Mouse (Mus musculus): Measurements from ENCODE around the gene Mc3r. TPM values are rescaled to one million over a fixed set of nuclear protein-coding genes. Genes with fewer than 3 reads are reported as not detected.

Gene Mc3r
- polyA plus RNA-seq, 1 experiment from 2014 or later, result not detected

DNA sequence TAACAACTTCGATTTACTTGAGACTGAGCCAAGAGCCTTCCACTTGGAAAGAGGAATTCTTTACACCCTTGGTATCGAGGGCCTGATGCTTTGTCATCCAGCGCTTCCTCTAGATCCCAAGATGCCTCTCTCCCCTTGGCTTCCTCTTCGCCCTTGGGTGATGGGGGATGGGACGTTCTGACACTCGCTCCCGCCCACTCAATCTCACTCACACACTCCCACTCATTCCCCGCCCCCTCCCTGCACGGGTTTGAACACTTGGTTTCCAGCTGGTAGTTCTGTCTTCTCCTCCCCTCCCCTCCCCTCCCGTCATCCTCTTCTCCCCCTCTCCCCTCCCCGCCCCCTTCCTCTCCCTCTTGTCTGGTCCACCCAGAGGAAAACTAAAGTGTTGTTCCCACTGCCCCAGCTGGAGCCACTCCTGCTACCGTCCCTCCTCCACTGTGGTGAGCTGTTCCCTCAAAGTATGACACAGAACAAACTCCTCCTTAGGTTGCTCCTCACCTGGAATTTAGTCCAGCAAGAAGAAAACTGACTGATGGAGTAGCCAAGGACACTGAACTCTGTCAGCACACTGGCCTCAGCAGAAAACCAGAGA is 9.3 kb downstream of the Mc3r start:
- Histone ChIP-seq H3K4me1 (no peaks in the 10 kb centered on the region; the same call in 1 of the 2 replicates), H3K4me2 (replicated peaks) (no peak overlapping the region), H3K4me3 (no peak overlapping the region), H3K27ac (no peak overlapping the region), H3K9ac (no peak overlapping the region), H3K9me3 (no peaks in the 10 kb centered on the region), H3K36me3 (no peaks in the 10 kb centered on the region), H3K27me3 (no peaks in the 10 kb centered on the region)
- ATAC-seq (ENCODE audit: insufficient number of reproducible peaks, insufficient read depth, low FRiP score, low TSS enrichment), result no peak
- WGBS, result 34% methylated on average over 12 of the region's 12 CpGs

DNA sequence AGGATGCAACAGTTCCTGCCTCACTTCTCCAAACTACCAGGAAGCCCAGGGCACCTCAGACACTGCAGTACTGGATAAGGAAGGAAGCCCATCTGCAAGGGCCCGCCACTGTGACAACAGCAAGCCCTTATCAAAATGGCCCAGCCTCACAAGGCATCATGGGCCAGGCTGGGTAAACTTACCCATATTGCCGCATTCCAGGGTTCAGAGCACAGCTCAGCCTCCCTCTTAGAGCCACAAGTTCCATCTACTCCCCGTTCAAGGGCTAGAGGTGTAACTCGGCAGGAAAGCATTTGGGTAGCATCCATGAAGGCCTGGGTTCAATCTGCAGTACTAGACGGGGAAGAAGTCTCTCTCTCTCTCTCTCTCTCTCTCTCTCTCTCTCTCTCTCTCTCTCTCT is 11.8 kb downstream of the Mc3r start:
- Histone ChIP-seq H3K27ac (no peak overlapping the region), H3K27me3 (no peaks in the 10 kb centered on the region), H3K9me3 (no peaks in the 10 kb centered on the region), H3K9ac (no peak overlapping the region), H3K36me3 (no peaks in the 10 kb centered on the region), H3K4me2 (replicated peaks) (no peak overlapping the region), H3K4me3 (no peak overlapping the region), H3K4me1 (no peaks in the 10 kb centered on the region; the same call in 1 of the 2 replicates)
- WGBS, result 79% methylated on average over 5 of the region's 5 CpGs
- no peak for ATAC-seq (ENCODE audit: insufficient number of reproducible peaks, insufficient read depth, low FRiP score, low TSS enrichment)

GRCm38 (mm10) chr2:172261441-172261840 is 13.1 kb downstream of the Mc3r start:
- Histone ChIP-seq H3K4me2 (replicated peaks) (no peak overlapping the region), H3K9me3 (no peaks in the 10 kb centered on the region), H3K4me1 (no peaks in the 10 kb centered on the region; the same call in 1 of the 2 replicates), H3K36me3 (no peaks in the 10 kb centered on the region), H3K4me3 (no peak overlapping the region), H3K27ac (no peak overlapping the region), H3K9ac (no peak overlapping the region), H3K27me3 (no peaks in the 10 kb centered on the region)
- no peak for ATAC-seq (ENCODE audit: insufficient number of reproducible peaks, insufficient read depth, low FRiP score, low TSS enrichment)
- 71% methylated on average over 4 of the region's 4 CpGs for WGBS

DNA sequence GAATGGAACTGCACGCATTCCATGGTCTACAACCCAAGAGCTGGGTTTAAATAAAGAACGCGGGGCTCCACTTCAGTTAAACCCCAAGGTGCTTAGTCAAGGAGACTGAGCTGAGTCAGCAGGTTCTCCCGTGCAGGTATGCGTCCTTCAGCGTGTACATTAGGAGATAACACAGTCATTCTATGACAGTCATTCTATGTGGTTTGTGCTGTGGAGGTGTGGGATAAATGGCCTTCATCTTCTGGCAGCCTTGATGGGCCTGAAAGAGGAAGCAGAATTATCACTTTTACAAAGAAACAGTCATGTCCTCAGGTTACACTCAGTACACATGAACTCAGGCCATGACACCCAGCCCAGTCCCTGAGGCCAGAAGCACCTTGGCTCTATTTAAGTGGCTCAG is 14.9 kb downstream of the Mc3r start:
- Histone ChIP-seq H3K4me3 (no peak overlapping the region), H3K9me3 (no peaks in the 10 kb centered on the region)
- ATAC-seq (ENCODE audit: insufficient number of reproducible peaks, insufficient read depth, low FRiP score, low TSS enrichment), result no peak

DNA sequence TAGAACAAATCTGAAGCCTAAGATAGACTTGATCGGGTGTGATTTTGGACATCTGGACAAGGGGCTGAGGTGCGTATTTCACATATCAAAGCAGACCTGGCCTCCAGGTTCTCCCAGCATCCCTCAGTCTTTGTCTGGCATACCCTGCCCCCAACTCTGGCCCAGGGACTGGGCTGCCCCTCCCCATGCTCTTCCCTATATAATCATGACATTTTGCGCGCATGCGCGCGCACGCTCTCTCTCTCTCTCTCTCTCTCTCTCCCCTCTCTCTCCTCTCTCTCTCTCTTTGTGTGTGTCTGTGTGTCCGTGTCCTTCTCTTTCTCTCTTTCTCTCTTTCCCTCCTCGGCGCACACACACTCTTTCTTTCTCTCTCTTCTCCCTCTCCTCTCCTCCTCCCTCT is 21.6 kb downstream of the Mc3r start:
- 0 out of 2 replicates have a peak, but pooled peaks cover 8% of the 10 kb centered on the region for H3K4me1 ChIP-seq
- no peaks in the 10 kb centered on the region for H3K27me3 ChIP-seq
- 84% methylated on average over 11 of the region's 11 CpGs for WGBS
- no peak for ATAC-seq (ENCODE audit: insufficient number of reproducible peaks, insufficient read depth, low FRiP score, low TSS enrichment)
- no peak overlapping the region for H3K27ac ChIP-seq
- no peaks in the 10 kb centered on the region for H3K36me3 ChIP-seq
- H3K9me3 ChIP-seq, result no peaks in the 10 kb centered on the region
- no peak overlapping the region for H3K9ac ChIP-seq
- H3K4me2 ChIP-seq (replicated peaks), result no peak overlapping the region
- H3K4me3 ChIP-seq, result no peak overlapping the region

More for the DNA sequence above, 14.9 kb downstream of the Mc3r start:
- Histone ChIP-seq H3K9ac (no peak overlapping the region), H3K4me1 (no peaks in the 10 kb centered on the region), H3K36me3 (no peaks in the 10 kb centered on the region), H3K4me2 (replicated peaks) (no peak overlapping the region), H3K27me3 (no peaks in the 10 kb centered on the region), H3K27ac (no peak overlapping the region)
- WGBS, result 90% methylated on average over 6 of the region's 6 CpGs

GRCm38 (mm10) chr2:172270485-172270944 is 22.2 kb downstream of the Mc3r start:
- no peak overlapping the region for H3K4me2 ChIP-seq (replicated peaks)
- H3K9ac ChIP-seq, result no peak overlapping the region
- no peak overlapping the region for H3K27ac ChIP-seq
- WGBS, result 47% methylated on average over 9 of the region's 9 CpGs
- H3K27me3 ChIP-seq, result no peaks in the 10 kb centered on the region
- no peak overlapping the region for H3K4me3 ChIP-seq
- H3K4me1 ChIP-seq, result 0 out of 2 replicates have a peak, but pooled peaks cover 8% of the 10 kb centered on the region
- ATAC-seq (ENCODE audit: insufficient number of reproducible peaks, insufficient read depth, low FRiP score, low TSS enrichment), result no peak
- no peaks in the 10 kb centered on the region for H3K36me3 ChIP-seq
- H3K9me3 ChIP-seq, result no peaks in the 10 kb centered on the region

- no peaks in the 10 kb centered on the region for H3K9me3 ChIP-seq
- no peak overlapping the region for H3K4me2 ChIP-seq (replicated peaks)
- 0 out of 2 replicates have a peak overlapping the region, but pooled peaks have one; percentile 4 for H3K27ac ChIP-seq
- H3K4me3 ChIP-seq, result no peak overlapping the region
- ATAC-seq (ENCODE audit: insufficient number of reproducible peaks, insufficient read depth, low FRiP score, low TSS enrichment), result no peak
- H3K27me3 ChIP-seq, result no peaks in the 10 kb centered on the region
- no peak overlapping the region for H3K9ac ChIP-seq
- H3K4me1 ChIP-seq, result 0 out of 2 replicates have a peak, but pooled peaks cover 8% of the 10 kb centered on the region
- 68% methylated on average over 12 of the region's 12 CpGs for WGBS
- no peaks in the 10 kb centered on the region for H3K36me3 ChIP-seq
Observed at GRCm38 (mm10) chr2:172270974-172271697, 22.8 kb downstream of the Mc3r start.

DNA sequence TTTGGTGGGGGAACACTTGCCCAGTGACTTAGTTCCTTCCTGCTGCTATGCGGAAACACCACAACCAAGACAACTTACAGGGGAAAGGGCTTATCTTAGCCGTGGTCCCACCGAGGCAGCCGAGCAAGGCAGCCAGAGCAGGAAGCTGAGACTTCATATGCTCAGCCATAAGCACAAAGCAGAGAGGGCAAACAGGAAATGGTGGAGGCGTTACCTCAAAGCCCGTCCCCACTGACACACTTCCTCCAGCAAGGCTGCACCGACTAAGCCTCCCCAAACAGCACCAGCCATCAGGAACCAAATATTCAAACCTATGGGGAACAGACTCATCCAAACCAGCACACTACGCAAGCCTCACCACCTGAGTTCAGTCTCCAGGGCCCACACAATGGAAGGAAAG is 26.4 kb downstream of the Mc3r start:
- Histone ChIP-seq H3K4me1 (0 out of 2 replicates have a peak, but pooled peaks cover 8% of the 10 kb centered on the region), H3K9me3 (no peaks in the 10 kb centered on the region), H3K36me3 (no peaks in the 10 kb centered on the region), H3K4me3 (no peak overlapping the region), H3K4me2 (replicated peaks) (no peak overlapping the region), H3K27me3 (no peaks in the 10 kb centered on the region), H3K9ac (no peak overlapping the region), H3K27ac (no peak overlapping the region)
- 80% methylated on average over 8 of the region's 8 CpGs for WGBS
- ATAC-seq (ENCODE audit: insufficient number of reproducible peaks, insufficient read depth, low FRiP score, low TSS enrichment), result no peak

GRCm38 (mm10) chr2:172276155-172276554 is 27.9 kb downstream of the Mc3r start:
- H3K4me1 ChIP-seq, result no peaks in the 10 kb centered on the region

GRCm38 (mm10) chr2:172278979-172279378 is 30.7 kb downstream of the Mc3r start:
- WGBS, result 89% methylated on average over 3 of the region's 3 CpGs
- H3K36me3 ChIP-seq, result no peaks in the 10 kb centered on the region

More at GRCm38 (mm10) chr2:172276155-172276554, 27.9 kb downstream of the Mc3r start:
- H3K9ac ChIP-seq, result no peak overlapping the region
- no peaks in the 10 kb centered on the region for H3K36me3 ChIP-seq
- no peaks in the 10 kb centered on the region for H3K9me3 ChIP-seq
- H3K27me3 ChIP-seq, result no peaks in the 10 kb centered on the region
- no peak overlapping the region for H3K4me3 ChIP-seq
- ATAC-seq (ENCODE audit: insufficient number of reproducible peaks, insufficient read depth, low FRiP score, low TSS enrichment), result no peak
- H3K4me2 ChIP-seq (replicated peaks), result no peak overlapping the region
- no peak overlapping the region for H3K27ac ChIP-seq
- 67% methylated on average over 5 of the region's 5 CpGs for WGBS

GRCm38 (mm10) chr2:172282071-172282710 is 33.9 kb downstream of the Mc3r start:
- H3K27me3 ChIP-seq, result no peaks in the 10 kb centered on the region
- 80% methylated on average over 19 of the region's 19 CpGs for whole genome bisulfite sequencing
- H3K9ac ChIP-seq, result no peak overlapping the region
- H3K4me1 ChIP-seq, result 0 out of 2 replicates have a peak, but pooled peaks cover 3% of the 10 kb centered on the region
- H3K27ac ChIP-seq, result no peak overlapping the region
- H3K36me3 ChIP-seq, result no peaks in the 10 kb centered on the region
- ATAC-seq (ENCODE audit: insufficient number of reproducible peaks, insufficient read depth, low FRiP score, low TSS enrichment), result no peak
- no peak overlapping the region for H3K4me2 ChIP-seq (replicated peaks)
- no peak overlapping the region for H3K4me3 ChIP-seq
- H3K9me3 ChIP-seq, result no peaks in the 10 kb centered on the region

More at GRCm38 (mm10) chr2:172278979-172279378, 30.7 kb downstream of the Mc3r start:
- Histone ChIP-seq H3K27ac (no peak overlapping the region), H3K4me2 (replicated peaks) (no peak overlapping the region), H3K4me3 (no peak overlapping the region), H3K27me3 (no peaks in the 10 kb centered on the region), H3K9ac (no peak overlapping the region), H3K9me3 (no peaks in the 10 kb centered on the region), H3K4me1 (0 out of 2 replicates have a peak, but pooled peaks cover 3% of the 10 kb centered on the region)
- no peak for ATAC-seq (ENCODE audit: insufficient number of reproducible peaks, insufficient read depth, low FRiP score, low TSS enrichment)

All from embryonic facial prominence, embryonic 12.5 days (tissue).